Mouse (Mus musculus) heart, postnatal 4 days (tissue): ENCODE results near the gene Fut7. TPM values are rescaled to one million over a fixed set of nuclear protein-coding genes. Genes with fewer than 3 reads are reported as not detected.
A peak's percentile ranks its signal among the peaks of the same experiment; 100 is the strongest.
"Not testable (repeated sequence)": the region's sequence is repeated elsewhere in the genome, so short reads cannot be mapped to it uniquely, and the experiment has no call there.

Source experiments
- DNase-seq: peaks from one replicate; pipeline ENCODE4 v3.0.0; 2021
- total RNA-seq, 2 experiments: library from RNA; stranded (reverse); gene quantifications; 2 replicates each; pipeline ENCODE4 v1.2.3; 2021

Gene Fut7
- total RNA-seq: under 1 TPM in 1 of 2 experiments, not detected in 1; 0.11 TPM

- DNase-seq: no peak
These were observed at the start of gene Fut7 for GRCm38 (mm10) chr2:25422587-25423410. Fut7 (plus strand) TSS chr2:25423267.

- DNase-seq: no peak
These were observed 49.6 kb upstream of the Fut7 start for GRCm38 (mm10) chr2:25373431-25373830.

GRCm38 (mm10) chr2:25376589-25376988, 46.5 kb upstream of the Fut7 start:
- DNase-seq: peak; percentile 67

GRCm38 (mm10) chr2:25384492-25384891, 38.6 kb upstream of the Fut7 start:
- DNase-seq: no peak

GRCm38 (mm10) chr2:25391266-25391665, 31.8 kb upstream of the Fut7 start:
- DNase-seq: no peak

GRCm38 (mm10) chr2:25394281-25395221, 28.5 kb upstream of the Fut7 start:
- peak; percentile 33 for DNase-seq

GRCm38 (mm10) chr2:25395721-25396596, 27.1 kb upstream of the Fut7 start, which contains the start of gene Entpd2:
Entpd2 (plus strand) TSS chr2:25395874.
- peak; percentile 49 for DNase-seq

- peak; percentile 27 for DNase-seq
These were observed 26.5 kb upstream of the Fut7 start for GRCm38 (mm10) chr2:25396597-25396983.

- no peak for DNase-seq
These were observed 26.1 kb upstream of the Fut7 start for GRCm38 (mm10) chr2:25397010-25397409.

GRCm38 (mm10) chr2:25398065-25398464, 25.0 kb upstream of the Fut7 start:
- DNase-seq: no peak

- no peak for DNase-seq
These were observed 24.0 kb upstream of the Fut7 start, which contains the start of gene Npdc1 for GRCm38 (mm10) chr2:25399051-25399450. Npdc1 (plus strand) TSS chr2:25399351.

GRCm38 (mm10) chr2:25400291-25400690, 22.8 kb upstream of the Fut7 start:
- peak; percentile 36 for DNase-seq

GRCm38 (mm10) chr2:25400764-25401163, 22.3 kb upstream of the Fut7 start:
- DNase-seq: peak; percentile 64

GRCm38 (mm10) chr2:25402377-25402971, 20.6 kb upstream of the Fut7 start:
- DNase-seq: peak; percentile 87

GRCm38 (mm10) chr2:25402972-25403601, 20.0 kb upstream of the Fut7 start:
- peak; percentile 76 for DNase-seq

- DNase-seq: no peak
These were observed 19.1 kb upstream of the Fut7 start for GRCm38 (mm10) chr2:25403994-25404393.

- no peak for DNase-seq
These were observed 14.2 kb upstream of the Fut7 start for GRCm38 (mm10) chr2:25408908-25409307.

GRCm38 (mm10) chr2:25413436-25413835, 9.6 kb upstream of the Fut7 start:
- DNase-seq: not testable (repeated sequence)

- DNase-seq: no peak
These were observed 5.6 kb upstream of the Fut7 start for GRCm38 (mm10) chr2:25417426-25417825.

- DNase-seq: peak; percentile 53
These were observed 1.2 kb upstream of the Fut7 start for GRCm38 (mm10) chr2:25421896-25422295.

GRCm38 (mm10) chr2:25423626-25424025, 559 bp downstream of the Fut7 start:
- DNase-seq: no peak
